Mouse (Mus musculus): ENCODE measurements around the gene Rasa3.

DNA sequence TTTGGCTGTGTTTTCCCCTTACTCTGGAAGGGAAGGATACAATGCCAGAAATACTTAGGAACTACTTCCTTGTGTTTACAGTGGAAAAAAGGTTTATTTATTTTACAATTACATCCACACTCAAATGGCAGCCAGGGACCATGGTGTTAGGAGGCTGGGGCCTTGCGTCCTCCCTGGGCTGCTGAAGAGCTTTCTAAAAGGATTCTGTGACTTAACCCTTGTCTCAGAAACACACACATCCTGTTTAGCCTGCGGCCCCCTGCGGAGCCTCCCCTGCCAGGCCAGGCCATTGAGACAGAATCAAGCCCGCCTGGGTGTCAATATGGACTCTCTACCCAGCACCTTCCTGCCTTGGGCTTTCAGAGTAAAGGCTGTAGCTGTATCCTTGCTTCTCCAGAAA is 25.4 kb upstream of the Rasa3 start:
- TF ChIP-seq JUND (IDR thresholded peaks at IDR 0.05; ENCODE audit: low read depth, low read length) (no peak), EP300 (IDR thresholded peaks at IDR 0.05; ENCODE audit: low read depth in 1 of 2, low read length in 2 of 2) (no peak), CTCF (IDR thresholded peaks at IDR 0.05 in 2 of 3, conservative IDR thresholded peaks at IDR 0.05 in 1 of 3; ENCODE audit: control insufficient read depth in 1 of 3, insufficient read depth in 1 of 3, low read depth in 2 of 3, low read length in 3 of 3, poor library complexity in 1 of 3, severe bottlenecking in 1 of 3) (no peak), CHD1 (IDR thresholded peaks at IDR 0.05; ENCODE audit: low read depth, low read length) (no peak)

Data from MEL (cell line).